Mouse (Mus musculus) kidney, postnatal 0 days (tissue): Measurements from ENCODE around the gene Gucy1b1. TPM values are rescaled to one million over a fixed set of nuclear protein-coding genes. Genes with fewer than 3 reads are reported as not detected.
A peak's percentile ranks its signal among the peaks of the same experiment; 100 is the strongest.

Experiments used
- ATAC-seq: fragments of 200-750 bp; cut with Nextera tagmentation; replicated peaks from 2 replicates; pipeline ENCODE4 v1.8.0; 2017; ENCODE audit warnings: low read depth, moderate number of reproducible peaks, moderate TSS enrichment, moderate library complexity; ENCODE audit not compliant: low FRiP score
- DNase-seq: peaks from one replicate; pipeline ENCODE4 v3.0.0-alpha.2; 2016; ENCODE audit warnings: low spot score
- H3K27ac ChIP-seq: fragments of 300-500 bp; sonication (generic); 2 replicates; pipeline ENCODE4 v1.5.1; 2014; ENCODE audit warnings: mild to moderate bottlenecking
- H3K27me3 ChIP-seq: fragments of 300-500 bp; sonication (generic); 2 replicates; pipeline ENCODE4 v1.6.1; 2014; ENCODE audit warnings: low read length, mixed read lengths; ENCODE audit not compliant: insufficient read depth
- H3K36me3 ChIP-seq: fragments of 300-500 bp; sonication (generic); 2 replicates; pipeline ENCODE4 v1.6.1; 2014; ENCODE audit warnings: low read length, mixed read lengths; ENCODE audit not compliant: insufficient read depth
- H3K4me1 ChIP-seq: fragments of 300-500 bp; sonication (generic); replicated peaks from 2 replicates; pipeline ENCODE4 v1.6.1; 2014; ENCODE audit warnings: antibody characterized with exemption, low read length, mixed read lengths; ENCODE audit not compliant: insufficient read depth
- H3K4me2 ChIP-seq: fragments of 300-500 bp; sonication (generic); 2 replicates; pipeline ENCODE4 v1.6.1; 2014; ENCODE audit warnings: mild to moderate bottlenecking, low read length, moderate library complexity, mixed read lengths
- H3K4me3 ChIP-seq: fragments of 300-500 bp; sonication (generic); replicated peaks from 2 replicates; pipeline ENCODE4 v1.5.1; 2014; ENCODE audit warnings: low read depth, low read length
- H3K9ac ChIP-seq: fragments of 300-500 bp; sonication (generic); 2 replicates; pipeline ENCODE4 v1.6.1; 2014; ENCODE audit warnings: low read depth, low read length
- H3K9me3 ChIP-seq: fragments of 300-500 bp; sonication (generic); replicated peaks from 2 replicates; pipeline ENCODE4 v1.6.1; 2016; ENCODE audit warnings: low read length, inconsistent platforms, mixed read lengths
- CTCF ChIP-seq: IDR thresholded peaks from 2 replicates; pipeline ENCODE4 v1.5.1; 2016; ENCODE audit warnings: antibody characterized with exemption, low read depth, mild to moderate bottlenecking, moderate library complexity
- WGBS: fragments of 180-500 bp; shearing (Covaris S2); extraction: QIAGEN DNeasy Blood & Tissue Kit; methylation state at CpG from one replicate; pipeline ENCODE4 v1.1.7; 2014; 5-methylcytosine and 5-hydroxymethylcytosine counted together
- polyA plus RNA-seq: library from polyadenylated mRNA; unstranded; fragments of >200 nt; fragmentation: Nextera tagmentation; extraction: Ambion mirVana; gene quantifications from 2 replicates; pipeline ENCODE4 v1.2.1, GENCODE M21; 2015

Gene Gucy1b1
- polyA plus RNA-seq, 1 experiment from 2014 or later: 24.2 TPM

DNA sequence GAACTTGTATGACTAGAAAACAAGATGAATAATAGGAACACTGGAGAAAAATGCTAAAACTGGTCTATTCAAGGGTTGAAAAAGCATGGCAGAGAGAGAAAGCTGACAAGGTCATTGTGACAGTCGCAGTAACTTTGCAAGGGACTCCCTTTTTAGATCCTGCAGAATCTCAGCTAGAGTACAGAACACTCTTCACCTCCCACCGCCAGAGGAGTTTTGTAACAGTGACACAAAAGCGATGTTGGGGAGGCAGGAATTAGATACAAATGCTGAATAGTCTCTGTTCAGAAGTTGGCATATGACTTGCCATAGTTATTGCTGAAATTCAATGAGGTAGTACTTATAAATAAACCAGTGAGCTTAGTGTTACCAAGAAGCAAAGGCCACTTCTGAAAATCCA, 51.4 kb downstream of the Gucy1b1 start:
- ATAC-seq (no peak), DNase-seq (no peak)
- WGBS: 88% methylated on average over 3 of the region's 3 CpGs
- no peak overlapping the region for H3K27ac ChIP-seq
- no peaks in the 10 kb centered on the region for H3K27me3 ChIP-seq
- H3K4me1 ChIP-seq: no peaks in the 10 kb centered on the region
- no peak for TF ChIP-seq CTCF
- H3K4me2 ChIP-seq: no peak overlapping the region
- H3K9ac ChIP-seq: no peak overlapping the region
- no peaks in the 10 kb centered on the region for H3K9me3 ChIP-seq
- no peaks in the 10 kb centered on the region for H3K36me3 ChIP-seq
- H3K4me3 ChIP-seq: no peak overlapping the region

DNA sequence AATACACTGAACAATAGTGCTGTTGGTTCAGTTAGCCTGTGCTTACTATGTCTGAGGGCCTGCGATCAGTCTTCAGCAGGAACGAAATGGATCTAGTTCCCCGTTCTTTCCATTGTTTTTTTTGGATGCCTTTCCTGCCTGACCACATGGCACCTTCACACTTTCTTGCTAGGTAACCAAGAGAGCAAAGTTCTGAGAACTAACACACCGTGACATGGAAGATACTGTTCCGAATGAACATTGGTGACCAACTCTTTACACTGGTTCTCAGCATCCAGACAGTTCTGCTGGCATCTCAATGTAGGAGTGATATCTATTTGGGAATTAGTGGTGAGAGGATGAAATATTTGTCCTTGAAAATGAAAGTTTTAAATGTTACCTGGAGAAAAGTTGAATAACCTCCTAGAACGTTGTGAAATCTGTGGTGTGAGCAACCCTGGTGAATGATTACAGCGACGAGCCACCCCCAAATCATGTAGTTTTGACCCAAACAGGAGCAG, 52.0 kb downstream of the Gucy1b1 start:
- DNase-seq (no peak), ATAC-seq (no peak)
- no peak for TF ChIP-seq CTCF
- Histone ChIP-seq H3K4me2 (no peak overlapping the region), H3K4me1 (no peaks in the 10 kb centered on the region), H3K9ac (no peak overlapping the region), H3K27ac (no peak overlapping the region), H3K9me3 (no peaks in the 10 kb centered on the region), H3K36me3 (no peaks in the 10 kb centered on the region), H3K4me3 (no peak overlapping the region), H3K27me3 (no peaks in the 10 kb centered on the region)
- WGBS: 75% methylated on average over 8 of the region's 8 CpGs

DNA sequence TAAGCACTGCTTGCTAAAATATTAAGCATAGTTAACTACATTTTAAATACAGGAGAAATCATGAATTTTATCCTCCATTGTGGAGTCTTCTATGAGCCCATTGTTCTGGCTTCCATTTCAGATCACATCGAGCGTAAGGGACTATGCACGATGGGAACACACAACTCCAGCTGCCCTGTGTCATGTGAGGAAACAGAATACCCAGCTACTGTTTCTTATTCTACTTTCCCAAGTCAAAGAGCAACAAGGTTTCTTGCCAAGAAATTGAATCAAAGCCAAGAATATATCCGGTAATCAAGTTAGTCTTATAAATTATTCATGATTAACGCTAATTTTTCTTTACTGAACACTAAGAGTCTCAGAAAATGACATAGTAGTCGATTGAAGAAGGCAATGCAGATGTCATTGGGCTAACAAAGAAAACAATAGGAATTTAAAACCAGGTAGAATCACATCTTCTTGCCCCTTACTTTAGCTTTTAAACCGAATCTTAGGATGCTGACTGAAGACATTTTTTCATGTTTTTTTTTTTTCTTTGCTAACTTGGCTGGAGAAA, 60.3 kb downstream of the Gucy1b1 start:
- H3K27ac ChIP-seq: no peak overlapping the region
- ATAC-seq: no peak
- TF ChIP-seq CTCF: no peak
- no peak overlapping the region for H3K9ac ChIP-seq
- 47% methylated on average over 7 of the region's 7 CpGs for WGBS
- H3K9me3 ChIP-seq: no peaks in the 10 kb centered on the region
- peak; percentile 21 for DNase-seq
- no peaks in the 10 kb centered on the region for H3K27me3 ChIP-seq
- H3K4me3 ChIP-seq: no peak overlapping the region
- H3K4me1 ChIP-seq: no peaks in the 10 kb centered on the region
- no peak overlapping the region for H3K4me2 ChIP-seq
- no peaks in the 10 kb centered on the region for H3K36me3 ChIP-seq

DNA sequence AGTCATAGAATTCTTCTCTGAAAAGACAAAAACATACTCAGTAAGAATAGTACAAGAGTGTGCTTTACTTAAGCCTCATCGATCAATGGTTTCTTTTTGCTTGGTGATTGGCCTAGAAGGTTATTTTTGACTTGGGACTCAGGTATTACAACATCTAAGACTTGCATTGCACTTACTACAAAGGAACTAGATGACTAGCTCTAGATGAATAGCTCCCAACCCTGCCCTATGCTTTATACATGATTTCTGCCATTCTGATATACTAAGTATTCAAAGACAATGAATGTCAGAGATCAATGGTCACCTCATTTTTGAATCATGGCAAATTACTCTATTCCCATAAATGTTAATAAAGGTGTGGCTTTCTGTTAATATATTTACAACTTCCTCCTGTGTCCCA, 67.5 kb downstream of the Gucy1b1 start:
- DNase-seq: no peak
- Histone ChIP-seq H3K9ac (no peak overlapping the region), H3K27ac (no peak overlapping the region), H3K4me2 (no peak overlapping the region), H3K36me3 (no peaks in the 10 kb centered on the region), H3K27me3 (no peaks in the 10 kb centered on the region), H3K9me3 (no peaks in the 10 kb centered on the region), H3K4me3 (no peak overlapping the region), H3K4me1 (no peaks in the 10 kb centered on the region)
- 97% methylated on average over 1 of the region's 1 CpGs for WGBS
- no peak for ATAC-seq
- TF ChIP-seq CTCF: no peak

DNA sequence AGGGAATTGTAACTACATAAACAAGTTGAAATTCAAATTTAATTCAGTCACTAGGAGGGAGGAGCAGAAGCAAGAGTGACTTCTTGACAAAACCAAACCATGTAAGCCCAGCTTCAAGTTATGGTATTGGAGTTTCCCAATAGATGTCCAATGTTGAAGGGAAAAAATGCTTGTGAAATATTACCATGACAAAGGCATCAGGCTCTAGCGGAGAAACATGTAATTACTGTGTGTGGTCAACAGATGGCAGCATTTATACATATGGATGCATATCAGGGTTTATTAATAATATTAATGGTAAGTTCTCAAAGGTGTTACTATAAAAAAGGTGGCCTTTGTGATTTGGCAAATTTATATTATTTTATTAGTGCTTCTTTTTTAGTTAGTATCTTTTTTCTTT, 78.5 kb downstream of the Gucy1b1 start:
- H3K27me3 ChIP-seq: no peaks in the 10 kb centered on the region
- DNase-seq: peak; percentile 80
- H3K4me2 ChIP-seq: no peak overlapping the region
- no peaks in the 10 kb centered on the region for H3K4me1 ChIP-seq
- no peak overlapping the region for H3K4me3 ChIP-seq
- no peak overlapping the region for H3K27ac ChIP-seq
- peak; percentile 81 for TF ChIP-seq CTCF
- WGBS: 0% methylated on average over 1 of the region's 1 CpGs
- no peaks in the 10 kb centered on the region for H3K9me3 ChIP-seq
- H3K36me3 ChIP-seq: no peaks in the 10 kb centered on the region
- no peak overlapping the region for H3K9ac ChIP-seq
- ATAC-seq: no peak

DNA sequence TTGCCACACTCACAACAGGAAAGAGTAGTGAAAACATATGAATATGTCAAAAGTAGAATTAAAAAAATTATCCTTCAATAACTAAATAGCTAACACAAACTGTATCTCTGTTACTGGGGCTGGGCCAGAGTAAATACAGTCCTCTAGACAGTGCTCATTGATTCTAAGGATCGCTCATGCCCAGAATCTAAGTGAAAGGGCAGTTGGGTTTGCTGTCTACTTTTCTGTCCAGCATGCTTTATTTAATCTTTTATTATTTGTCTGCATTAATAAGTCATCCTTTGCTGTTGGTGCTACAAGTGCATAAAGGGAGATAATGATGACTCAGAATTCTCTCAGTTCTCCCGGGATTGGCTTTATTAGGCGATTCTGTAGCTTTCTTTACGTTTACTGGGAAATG, 79.1 kb downstream of the Gucy1b1 start:
- no peak overlapping the region for H3K4me2 ChIP-seq
- no peak overlapping the region for H3K27ac ChIP-seq
- ATAC-seq (no peak), DNase-seq (no peak)
- TF ChIP-seq CTCF: no peak
- no peaks in the 10 kb centered on the region for H3K36me3 ChIP-seq
- 40% methylated on average over 4 of the region's 4 CpGs for WGBS
- no peaks in the 10 kb centered on the region for H3K4me1 ChIP-seq
- no peaks in the 10 kb centered on the region for H3K9me3 ChIP-seq
- no peak overlapping the region for H3K9ac ChIP-seq
- no peaks in the 10 kb centered on the region for H3K27me3 ChIP-seq
- H3K4me3 ChIP-seq: no peak overlapping the region

DNA sequence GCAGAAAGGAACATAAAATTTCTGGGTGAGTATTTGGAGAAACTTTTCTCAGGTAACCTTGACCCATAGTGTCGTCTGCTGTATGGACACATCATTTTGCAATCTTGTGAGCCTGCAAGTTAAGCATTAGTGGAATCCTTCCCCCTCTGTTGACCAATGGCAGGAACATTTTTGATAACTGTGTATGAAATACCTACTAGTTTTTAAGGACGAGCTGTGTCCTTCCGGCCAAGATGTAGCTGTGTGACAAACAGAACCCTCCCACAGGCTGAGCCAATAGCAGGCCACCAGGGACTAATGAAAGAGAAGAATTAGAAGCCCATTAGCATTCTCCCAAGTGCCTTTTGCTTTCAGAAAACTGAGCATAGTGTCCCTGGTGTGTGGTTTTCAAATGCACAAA, 84.0 kb downstream of the Gucy1b1 start:
- H3K36me3 ChIP-seq: no peaks in the 10 kb centered on the region
- no peaks in the 10 kb centered on the region for H3K27me3 ChIP-seq
- H3K9me3 ChIP-seq: no peaks in the 10 kb centered on the region
- no peak overlapping the region for H3K4me2 ChIP-seq
- WGBS: 69% methylated on average over 3 of the region's 3 CpGs
- no peak overlapping the region for H3K4me3 ChIP-seq
- no peaks in the 10 kb centered on the region for H3K4me1 ChIP-seq
- no peak for TF ChIP-seq CTCF
- DNase-seq (no peak), ATAC-seq (no peak)
- H3K9ac ChIP-seq: no peak overlapping the region
- H3K27ac ChIP-seq: no peak overlapping the region
